In the genomic region with DNA sequence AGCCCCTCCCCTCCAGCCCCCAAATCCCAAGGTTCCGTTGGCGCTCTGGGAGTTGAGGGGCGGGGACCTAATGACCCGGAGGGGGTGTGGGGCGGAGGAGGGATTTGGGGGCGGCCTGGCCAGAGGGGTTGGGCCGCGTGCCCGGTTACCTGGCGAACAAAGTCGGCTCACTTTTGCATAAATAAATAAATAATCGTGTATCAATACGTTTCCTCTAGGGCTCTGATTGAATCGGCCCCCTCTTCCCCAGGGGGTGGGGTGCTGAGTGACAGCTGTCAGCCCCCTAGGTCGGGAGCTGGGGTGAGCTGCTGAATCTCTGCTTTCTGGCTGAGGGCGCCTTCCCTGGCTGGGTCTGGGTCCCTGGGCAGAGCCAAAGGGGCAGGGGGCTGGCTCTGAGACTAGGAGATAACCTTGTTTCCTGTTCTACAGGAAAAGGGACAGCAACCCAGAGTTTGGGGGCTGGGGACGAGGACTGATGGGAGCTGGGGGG, we compare ENCODE assay signal across 8 mouse cellular contexts. TPM values are rescaled to one million over a fixed set of nuclear protein-coding genes. Genes with fewer than 3 reads are reported as not detected.
DNase-seq lines count a peak whose midpoint lies in the region; ATAC-seq and TF ChIP-seq lines count a peak whose summit lies in the region.

No protein-coding gene starts in this region.

- H3K27ac ChIP-seq in limb, embryonic 11.5 days (replicated peaks; ENCODE audit: low read depth, low read length) = peak overlapping the region; percentile 95
- H3K27ac ChIP-seq in neural tube, embryonic 11.5 days (ENCODE audit: low read depth, low read length) = peak overlapping the region; percentile 81

- TF ChIP-seq CTCF in C2C12 (IDR thresholded peaks at IDR 0.05; ENCODE audit: control insufficient read depth, insufficient read depth, insufficient read length) = no peak

- H3K9ac ChIP-seq in limb, embryonic 11.5 days (ENCODE audit: low read length) = peak overlapping the region; percentile 99
- H3K9ac ChIP-seq in neural tube, embryonic 11.5 days (ENCODE audit: low read length) = peak overlapping the region; percentile 98

- H3K4me2 ChIP-seq in limb, embryonic 11.5 days (ENCODE audit: low read depth, severe bottlenecking) = peak overlapping the region; percentile 97
- peak overlapping the region; percentile 87 for H3K4me2 ChIP-seq in neural tube, embryonic 11.5 days (ENCODE audit: low read depth)

- peaks cover 66% of the 10 kb centered on the region for H3K79me2 ChIP-seq in C2C12 (ENCODE audit: control insufficient read depth, insufficient read depth)

- no peaks in the 10 kb centered on the region for H3K9me3 ChIP-seq in limb, embryonic 11.5 days (ENCODE audit: control insufficient read depth, low read length)
- no peaks in the 10 kb centered on the region for H3K9me3 ChIP-seq in neural tube, embryonic 11.5 days (ENCODE audit: control insufficient read depth, low read length)

- DNase-seq in cerebellum, adult 11-12 months = peak; percentile 78
- DNase-seq in cerebellum, adult 8-10 months = no peak
- DNase-seq in embryo, embryonic 11 days = peak; percentile 63
- DNase-seq in heart, postnatal 10 days = peak; percentile 48 to 62
- peak; percentile 74 for DNase-seq in limb, embryonic 11.5 days (ENCODE audit: low spot score)
- DNase-seq in neural tube, embryonic 11.5 days (ENCODE audit: low spot score) = peak; percentile 50
- no peak for DNase-seq in frontal cortex, postnatal 36 days (ENCODE audit: low spot score in 2 of 2)

- 0 out of 2 replicates have a peak, but pooled peaks have one; percentile 7 for ATAC-seq in limb, embryonic 11.5 days (ENCODE audit: insufficient number of reproducible peaks, low FRiP score, low TSS enrichment, low read depth)
- no peak for ATAC-seq in neural tube, embryonic 11.5 days (ENCODE audit: insufficient read depth, low FRiP score, low TSS enrichment)

- intact Hi-C loops in heart, postnatal 10 days (cut with DNase I) = loop anchor here (1.0 to 5.0 kb wide), 3 partner anchors 26 to 119 kb away; a partner anchor contains a TSS

- H3K36me3 ChIP-seq in C2C12 (ENCODE audit: control insufficient read depth, insufficient read depth) = no peaks in the 10 kb centered on the region
- H3K36me3 ChIP-seq in limb, embryonic 11.5 days (ENCODE audit: control insufficient read depth, insufficient read depth, low read length) = no peaks in the 10 kb centered on the region
- no peaks in the 10 kb centered on the region for H3K36me3 ChIP-seq in neural tube, embryonic 11.5 days (ENCODE audit: control insufficient read depth, insufficient read depth, low read length)

- H3K79me3 ChIP-seq in C2C12 (ENCODE audit: low read depth) = peaks cover 40% of the 10 kb centered on the region

- H3K4me3 ChIP-seq in C2C12 (ENCODE audit: insufficient read depth, poor library complexity, severe bottlenecking) = peak overlapping the region; percentile 69
- peak overlapping the region; percentile 98 for H3K4me3 ChIP-seq in limb, embryonic 11.5 days (ENCODE audit: low read depth, low read length)
- peak overlapping the region; percentile 95 for H3K4me3 ChIP-seq in neural tube, embryonic 11.5 days (ENCODE audit: low read depth, low read length)

- H3K4me1 ChIP-seq in limb, embryonic 11.5 days (ENCODE audit: control insufficient read depth, insufficient read depth, low read length) = peaks cover 60% of the 10 kb centered on the region
- peaks cover 46% of the 10 kb centered on the region for H3K4me1 ChIP-seq in neural tube, embryonic 11.5 days (ENCODE audit: control insufficient read depth, insufficient read depth, low read length)

- 0% methylated on average over 17 of the region's 17 CpGs for WGBS in limb, embryonic 11.5 days
- under 1% methylated on average over 17 of the region's 17 CpGs for WGBS in neural tube, embryonic 11.5 days

- no peaks in the 10 kb centered on the region for H3K27me3 ChIP-seq in C2C12 (ENCODE audit: control insufficient read depth, insufficient read depth, insufficient read length)
- no peaks in the 10 kb centered on the region for H3K27me3 ChIP-seq in limb, embryonic 11.5 days (ENCODE audit: control insufficient read depth, insufficient read depth, low read length)
- H3K27me3 ChIP-seq in neural tube, embryonic 11.5 days (ENCODE audit: control insufficient read depth, insufficient read depth, low read length) = peaks cover 13% of the 10 kb centered on the region

- H3ac ChIP-seq in C2C12 (ENCODE audit: control insufficient read depth, insufficient read length, low read depth) = peak overlapping the region; percentile 47

TF ChIP-seq in C2C12, 6 proteins besides CTCF, POLR2A, EP300 and RAD21:
- TF ChIP-seq FOSL1 (IDR thresholded peaks at IDR 0.05; ENCODE audit: insufficient read depth, low read length, poor library complexity, severe bottlenecking) (no peak), MYOG (IDR thresholded peaks at IDR 0.05; ENCODE audit: control insufficient read depth, extremely low read depth, insufficient read length) (no peak), CEBPB (IDR thresholded peaks at IDR 0.05; ENCODE audit: low read depth) (no peak), MYOD1 (IDR thresholded peaks at IDR 0.05; ENCODE audit: control insufficient read depth, insufficient read length, low read depth) (no peak), USF1 (IDR thresholded peaks at IDR 0.05; ENCODE audit: low read depth) (no peak), MAX (IDR thresholded peaks at IDR 0.05) (no peak)

RNA-seq across cellular contexts. Expression of a gene that starts 1.8 kb away (rescaled TPM):
- 27.9 TPM for polyA plus RNA-seq in C2C12 (2012; fragmentation: generic; extraction: Trizol)
- total RNA-seq in heart, postnatal 10 days (2021) = 10 to 100 TPM; 54.0 to 63.0 TPM
- polyA plus RNA-seq in limb, embryonic 11.5 days (2014; fragmentation: Nextera tagmentation; extraction: Ambion mirVana) = 10.2 and 10.5 TPM in 2 replicates
- polyA plus RNA-seq in neural tube, embryonic 11.5 days (2014; fragmentation: Nextera tagmentation; extraction: Ambion mirVana) = 6.1 and 7.2 TPM in 2 replicates

RNA-seq across cellular contexts. Expression of a gene that starts 38.9 kb away (rescaled TPM):
- 0.01 TPM for polyA plus RNA-seq in C2C12 (2012; fragmentation: generic; extraction: Trizol)
- total RNA-seq in heart, postnatal 10 days (2021) = under 1 TPM; 0.19 to 0.40 TPM
- polyA plus RNA-seq in limb, embryonic 11.5 days (2014; fragmentation: Nextera tagmentation; extraction: Ambion mirVana) = 0.17 and 0.35 TPM in 2 replicates
- polyA plus RNA-seq in neural tube, embryonic 11.5 days (2014; fragmentation: Nextera tagmentation; extraction: Ambion mirVana) = 0.09 and 0.24 TPM in 2 replicates

Comparison
In these comparisons a context has a peak if more than half of its experiments do, and no peak if none do; other contexts are left out.
1. DNase-seq: peak in cerebellum, adult 11-12 months (single experiment), embryo, embryonic 11 days (single experiment), heart, postnatal 10 days (2 of 2), limb, embryonic 11.5 days (single experiment) and neural tube, embryonic 11.5 days (single experiment); none in cerebellum, adult 8-10 months (single experiment) and frontal cortex, postnatal 36 days (0 of 2).
2. Peak in every context shown above with its lines, with median percentiles within 50 percentile points of each other: H3K4me3 ChIP-seq.